Mouse (Mus musculus): Measurements from ENCODE around the gene Tsc22d3. TPM values are rescaled to one million over a fixed set of nuclear protein-coding genes. Genes with fewer than 3 reads are reported as not detected.

The Tsc22d3 gene
- polyA plus RNA-seq (2012) = 0.07 and 0.22 TPM in 2 replicates

DNA sequence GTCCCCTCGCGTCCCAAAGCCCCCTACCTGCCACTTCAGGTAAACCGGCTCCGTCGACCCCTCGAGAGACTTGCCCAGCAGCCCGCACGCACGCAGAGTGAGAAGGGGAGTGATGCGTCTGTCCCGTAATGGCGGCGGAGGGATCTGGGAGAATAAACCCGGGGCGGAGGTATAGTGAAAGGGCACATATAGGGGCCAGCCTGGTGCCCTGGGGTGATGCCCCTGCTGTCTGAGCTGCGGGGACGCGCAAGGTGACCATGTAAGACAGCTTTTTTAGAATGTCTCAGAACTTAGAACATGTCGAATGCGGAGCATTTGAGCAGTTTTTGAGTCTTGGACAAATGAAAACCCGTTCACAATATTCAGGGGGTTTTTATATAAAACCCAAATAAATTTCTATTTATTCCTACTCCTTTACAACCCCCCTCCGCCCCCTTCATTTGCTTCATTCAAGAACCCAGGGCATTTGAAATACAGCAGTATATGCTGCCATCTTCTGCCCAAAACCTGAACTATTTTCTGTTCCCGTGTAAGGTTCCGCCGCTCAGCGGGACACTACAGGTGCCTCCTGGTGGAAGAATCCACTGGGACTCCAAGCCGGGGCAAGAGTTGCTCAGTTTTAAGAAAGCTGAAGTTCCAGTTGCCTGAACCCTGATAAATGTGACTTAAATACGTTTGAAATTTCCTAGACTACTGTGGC, at the start of gene Tsc22d3:
TSS of gene Tsc22d3 (minus strand) at position 250 of the 700 bp plus-strand sequence.
- Histone ChIP-seq H3K4me1 (ENCODE audit: control insufficient read depth) (peaks cover 3% of the 10 kb centered on the region), H3K27me3 (ENCODE audit: control insufficient read depth) (peaks cover 56% of the 10 kb centered on the region), H3K9me3 (ENCODE audit: control insufficient read depth, low read length) (peaks cover 14% of the 10 kb centered on the region), H3K4me3 (replicated peaks) (peak within 1 kb of the TSS; percentile 54), H3K36me3 (ENCODE audit: control insufficient read depth) (no peaks in the 10 kb centered on the region)
- TF ChIP-seq GATA1 (IDR thresholded peaks at IDR 0.05; ENCODE audit: low read length) (no peak), TAL1 (IDR thresholded peaks at IDR 0.05; ENCODE audit: low read length) (no peak)

DNA sequence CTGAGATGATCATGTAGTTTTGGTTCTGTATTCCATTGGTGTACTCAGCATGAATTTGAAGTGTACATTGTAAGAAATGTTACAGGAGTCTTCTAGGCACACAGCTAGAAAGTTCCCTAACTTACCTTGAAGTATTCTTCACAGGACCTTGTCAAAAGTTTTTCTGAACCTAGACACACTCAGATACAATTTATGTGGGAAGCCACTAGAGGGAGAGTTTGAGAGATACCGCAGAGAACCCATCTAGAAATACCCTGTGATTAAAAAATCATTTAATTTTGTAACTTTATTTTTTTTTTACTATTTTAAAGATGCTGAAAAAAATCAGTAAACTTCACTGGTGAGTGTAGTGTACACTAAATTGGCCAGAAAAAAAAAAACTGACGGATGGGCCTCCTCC, 39.1 kb upstream of the Tsc22d3 start:
- Histone ChIP-seq H3K9me3 (ENCODE audit: control insufficient read depth, low read length) (no peaks in the 10 kb centered on the region), H3K27me3 (ENCODE audit: control insufficient read depth) (no peaks in the 10 kb centered on the region), H3K4me3 (replicated peaks) (no peak overlapping the region), H3K36me3 (ENCODE audit: control insufficient read depth) (no peaks in the 10 kb centered on the region), H3K4me1 (ENCODE audit: control insufficient read depth) (no peaks in the 10 kb centered on the region)
- no peak for TF ChIP-seq TAL1 (IDR thresholded peaks at IDR 0.05; ENCODE audit: low read length)
- no peak for TF ChIP-seq GATA1 (IDR thresholded peaks at IDR 0.05; ENCODE audit: low read length)

DNA sequence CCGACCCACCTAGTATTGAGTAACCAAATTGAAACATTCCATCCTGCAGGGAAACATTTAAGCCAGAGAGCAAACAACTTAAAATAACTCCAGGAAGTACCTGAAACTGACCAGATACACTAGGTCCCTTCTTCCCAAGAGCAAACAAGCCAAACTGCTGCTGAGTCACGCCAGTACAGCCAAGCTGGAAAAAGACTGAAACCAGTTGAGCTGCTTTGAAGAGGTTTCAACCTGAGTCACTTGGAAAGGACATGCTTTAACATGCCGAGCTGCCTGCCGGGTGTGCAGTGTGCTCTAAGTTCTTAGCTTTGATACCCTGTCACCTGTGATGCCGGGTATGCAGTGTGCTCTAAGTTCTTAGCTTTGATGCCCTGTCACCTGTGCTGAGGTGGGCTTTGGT, 37.6 kb upstream of the Tsc22d3 start:
- H3K36me3 ChIP-seq (ENCODE audit: control insufficient read depth) = no peaks in the 10 kb centered on the region
- no peak for TF ChIP-seq TAL1 (IDR thresholded peaks at IDR 0.05; ENCODE audit: low read length)
- TF ChIP-seq GATA1 (IDR thresholded peaks at IDR 0.05; ENCODE audit: low read length) = no peak
- no peak overlapping the region for H3K4me3 ChIP-seq (replicated peaks)
- H3K9me3 ChIP-seq (ENCODE audit: control insufficient read depth, low read length) = no peaks in the 10 kb centered on the region
- no peaks in the 10 kb centered on the region for H3K27me3 ChIP-seq (ENCODE audit: control insufficient read depth)
- H3K4me1 ChIP-seq (ENCODE audit: control insufficient read depth) = no peaks in the 10 kb centered on the region

DNA sequence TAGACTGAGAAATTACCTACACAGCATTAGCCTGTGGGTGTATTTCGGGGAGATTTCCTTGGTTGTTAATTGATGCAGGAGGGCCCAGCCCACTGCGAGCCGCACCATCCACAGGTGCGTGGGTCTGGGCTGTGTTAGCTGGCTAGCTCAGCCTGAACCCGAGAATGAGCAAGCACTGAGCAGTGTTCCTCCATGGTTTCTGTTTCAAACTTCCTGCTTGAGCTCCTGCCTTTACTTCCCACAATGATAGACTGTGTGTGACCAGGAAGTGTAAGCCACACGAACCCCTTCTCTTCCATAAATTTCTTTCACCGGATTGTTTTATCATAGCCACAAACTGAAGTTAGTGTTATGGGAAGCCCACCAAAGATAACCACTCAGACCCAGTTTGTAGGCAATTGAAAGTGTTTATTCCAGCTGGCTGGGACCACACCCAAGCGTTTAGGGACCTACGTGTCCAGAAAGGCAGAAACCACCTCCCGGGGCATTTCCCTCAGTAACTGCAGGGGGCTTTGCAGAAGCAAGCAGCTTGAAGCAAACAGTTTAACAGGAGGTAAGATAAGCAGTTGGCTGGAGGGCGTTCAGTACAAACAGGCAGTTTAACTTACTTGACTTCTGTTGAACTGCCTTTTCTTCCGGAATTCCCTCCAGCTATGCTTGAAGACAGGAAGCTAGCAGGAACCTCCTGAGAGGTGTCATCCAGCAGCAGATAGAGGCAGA, 24.6 kb upstream of the Tsc22d3 start:
- H3K36me3 ChIP-seq (ENCODE audit: control insufficient read depth) = no peaks in the 10 kb centered on the region
- no peaks in the 10 kb centered on the region; the same call in 1 of the 2 replicates for H3K27me3 ChIP-seq (ENCODE audit: control insufficient read depth)
- H3K4me3 ChIP-seq (replicated peaks) = no peak overlapping the region
- TF ChIP-seq GATA1 (IDR thresholded peaks at IDR 0.05; ENCODE audit: low read length) (no peak), TAL1 (IDR thresholded peaks at IDR 0.05; ENCODE audit: low read length) (no peak)
- H3K4me1 ChIP-seq (ENCODE audit: control insufficient read depth) = no peaks in the 10 kb centered on the region
- H3K9me3 ChIP-seq (ENCODE audit: control insufficient read depth, low read length) = no peaks in the 10 kb centered on the region

DNA sequence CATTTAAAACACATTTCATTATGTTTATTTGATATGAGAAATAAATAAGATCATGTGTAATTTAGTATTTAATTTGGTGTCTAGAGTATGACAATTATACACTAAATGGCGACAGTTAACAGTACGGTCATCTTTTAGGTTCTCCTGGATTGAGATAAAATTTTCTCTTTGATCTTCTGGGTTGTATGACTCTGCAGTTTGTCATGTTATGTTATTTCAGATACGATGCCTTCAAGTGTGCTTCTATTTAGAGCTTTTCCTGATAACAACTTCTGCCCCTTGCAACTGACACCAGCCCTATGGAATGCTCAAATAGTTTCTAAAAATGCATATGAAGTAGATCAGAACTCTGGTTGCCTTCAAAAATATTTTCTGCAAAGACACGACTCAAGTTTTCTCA, 9.5 kb upstream of the Tsc22d3 start:
- TF ChIP-seq GATA1 (IDR thresholded peaks at IDR 0.05; ENCODE audit: low read length) (no peak), TAL1 (IDR thresholded peaks at IDR 0.05; ENCODE audit: low read length) (no peak)
- H3K9me3 ChIP-seq (ENCODE audit: control insufficient read depth, low read length) = no peaks in the 10 kb centered on the region
- H3K4me1 ChIP-seq (ENCODE audit: control insufficient read depth) = no peaks in the 10 kb centered on the region
- peaks cover 3% of the 10 kb centered on the region; the same call in 1 of the 2 replicates for H3K27me3 ChIP-seq (ENCODE audit: control insufficient read depth)
- H3K4me3 ChIP-seq (replicated peaks) = no peak overlapping the region
- no peaks in the 10 kb centered on the region for H3K36me3 ChIP-seq (ENCODE audit: control insufficient read depth)

DNA sequence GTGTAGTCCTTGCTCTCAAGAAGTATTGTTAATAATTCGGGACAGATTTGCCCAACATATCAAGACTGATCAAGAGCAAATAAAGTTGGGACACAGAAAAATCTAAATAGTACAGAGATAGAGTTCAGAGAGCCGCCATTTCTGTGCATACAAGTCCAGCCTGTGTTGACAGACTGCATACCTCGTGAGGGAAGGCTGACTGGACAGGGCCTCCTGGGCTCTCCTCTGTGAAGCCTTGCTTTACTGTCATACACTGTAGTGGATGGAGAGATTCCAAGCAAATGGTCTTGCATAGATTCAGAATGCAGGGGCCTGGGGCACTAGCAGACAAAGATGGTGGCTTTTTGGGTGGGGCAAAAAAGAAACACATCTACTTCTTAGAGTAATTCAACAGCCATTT, 1.4 kb upstream of the Tsc22d3 start:
- Histone ChIP-seq H3K4me1 (ENCODE audit: control insufficient read depth) (peaks cover 3% of the 10 kb centered on the region), H3K9me3 (ENCODE audit: control insufficient read depth, low read length) (peaks cover 14% of the 10 kb centered on the region), H3K4me3 (replicated peaks) (no peak overlapping the region), H3K36me3 (ENCODE audit: control insufficient read depth) (no peaks in the 10 kb centered on the region), H3K27me3 (ENCODE audit: control insufficient read depth) (peaks cover 55% of the 10 kb centered on the region)
- TF ChIP-seq GATA1 (IDR thresholded peaks at IDR 0.05; ENCODE audit: low read length) (no peak), TAL1 (IDR thresholded peaks at IDR 0.05; ENCODE audit: low read length) (no peak)

DNA sequence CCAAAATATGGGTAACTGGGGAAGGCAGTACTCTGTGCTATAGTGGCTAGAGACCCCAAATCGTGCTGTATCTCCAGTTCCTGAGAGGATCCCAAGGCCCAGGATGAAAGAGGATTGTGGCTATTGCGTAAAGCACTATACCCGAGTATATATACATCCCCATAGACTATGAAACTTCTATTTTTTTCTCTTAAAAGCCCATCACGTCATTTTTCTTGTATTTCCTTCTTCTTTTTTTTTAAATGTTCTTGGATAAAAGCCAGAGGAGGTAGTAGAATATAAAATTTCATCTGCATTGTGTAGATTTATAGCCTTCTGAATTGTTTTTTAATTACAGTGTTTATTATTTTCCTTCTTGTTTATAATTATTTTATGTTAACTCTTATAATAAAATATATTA, 852 bp upstream of the Tsc22d3 start:
- no peak for TF ChIP-seq GATA1 (IDR thresholded peaks at IDR 0.05; ENCODE audit: low read length)
- TF ChIP-seq TAL1 (IDR thresholded peaks at IDR 0.05; ENCODE audit: low read length) = no peak
- H3K27me3 ChIP-seq (ENCODE audit: control insufficient read depth) = peaks cover 58% of the 10 kb centered on the region
- H3K9me3 ChIP-seq (ENCODE audit: control insufficient read depth, low read length) = peaks cover 14% of the 10 kb centered on the region
- no peaks in the 10 kb centered on the region for H3K36me3 ChIP-seq (ENCODE audit: control insufficient read depth)
- no peak overlapping the region for H3K4me3 ChIP-seq (replicated peaks)
- H3K4me1 ChIP-seq (ENCODE audit: control insufficient read depth) = peaks cover 3% of the 10 kb centered on the region

DNA sequence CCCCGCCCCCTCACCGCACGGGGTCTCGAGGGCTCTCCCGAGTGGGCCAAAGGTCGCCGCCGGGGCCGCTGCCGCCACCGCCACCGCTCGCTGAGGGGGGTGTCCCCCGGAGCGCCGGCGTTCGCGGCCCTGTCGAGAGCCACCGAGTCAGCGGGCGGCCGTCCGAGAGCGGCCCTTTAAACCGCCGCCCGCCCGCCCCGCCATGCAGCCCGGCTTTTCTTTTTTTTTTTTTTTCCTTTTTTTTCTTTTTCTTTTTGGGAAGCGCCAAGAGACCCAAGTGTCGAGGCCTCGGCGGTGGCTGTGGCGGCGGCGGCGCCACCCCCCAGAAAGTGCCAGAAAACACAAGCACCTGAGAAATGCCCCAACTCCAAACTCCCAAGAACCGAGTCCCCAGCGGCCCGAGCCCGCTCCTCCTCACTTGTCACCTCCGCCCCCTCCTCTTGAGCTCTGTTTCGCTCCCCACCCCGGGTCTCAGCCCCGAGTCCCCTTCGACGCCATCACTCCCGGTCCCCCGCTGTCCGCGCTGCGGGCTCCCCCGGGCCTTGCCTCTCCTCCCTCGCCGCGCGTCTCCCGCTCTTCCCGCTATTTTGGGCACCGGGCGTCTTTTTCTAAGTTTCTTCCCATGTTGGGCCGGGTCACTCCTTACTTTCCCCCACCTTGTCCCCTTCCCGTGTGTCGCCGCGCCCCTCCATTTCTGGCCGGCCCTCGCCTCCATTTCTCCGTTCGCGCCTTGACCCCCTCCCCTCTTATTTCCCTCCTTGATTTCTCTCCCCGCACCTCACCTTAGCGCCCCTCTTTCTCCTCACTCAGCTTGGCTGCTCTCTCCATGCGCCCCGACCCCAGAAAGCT, 674 bp downstream of the Tsc22d3 start:
- Histone ChIP-seq H3K4me3 (replicated peaks) (peak overlapping the region; percentile 54), H3K9me3 (ENCODE audit: control insufficient read depth, low read length) (peaks cover 14% of the 10 kb centered on the region), H3K36me3 (ENCODE audit: control insufficient read depth) (no peaks in the 10 kb centered on the region), H3K4me1 (ENCODE audit: control insufficient read depth) (peaks cover 3% of the 10 kb centered on the region), H3K27me3 (ENCODE audit: control insufficient read depth) (peaks cover 56% of the 10 kb centered on the region)
- no peak for TF ChIP-seq TAL1 (IDR thresholded peaks at IDR 0.05; ENCODE audit: low read length)
- TF ChIP-seq GATA1 (IDR thresholded peaks at IDR 0.05; ENCODE audit: low read length) = no peak
